Mouse (Mus musculus): ENCODE measurements at regions not wholly inside any gene's neighbourhood (a gene's known extent, or its start where the extent isn't known, plus 50 kb on each side); places are given as distances from the start of the nearest gene placed in this dataset.
A peak's percentile ranks its signal among the peaks of the same experiment; 100 is the strongest.

DNA sequence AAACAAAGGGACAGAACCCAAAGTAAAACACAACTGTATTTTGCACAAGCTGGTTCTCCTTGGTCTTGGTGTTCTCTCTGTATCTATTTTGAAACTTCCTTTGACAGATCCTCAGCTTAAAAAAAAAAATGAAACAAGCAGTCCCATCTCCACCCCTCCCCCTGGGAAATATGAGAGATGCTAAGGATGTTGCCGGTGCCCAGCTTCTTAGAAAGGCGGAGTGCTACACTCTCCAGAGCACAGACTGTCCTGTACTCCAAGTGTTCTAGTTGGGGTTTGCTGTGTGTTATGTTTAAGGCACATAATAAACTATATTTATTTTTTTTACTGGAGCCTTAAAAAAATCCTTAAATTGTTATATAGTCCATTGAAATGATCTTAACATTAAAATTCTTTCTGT, 78.1 kb downstream of the Bod1 start:
- TF ChIP-seq TCF3 (IDR thresholded peaks at IDR 0.05; ENCODE audit: insufficient read length, low read depth) (no peak), USF1 (IDR thresholded peaks at IDR 0.05; ENCODE audit: low read depth) (no peak), POLR2AphosphoS2 (IDR thresholded peaks at IDR 0.05; ENCODE audit: insufficient read length, low read depth) (no peak), MAX (IDR thresholded peaks at IDR 0.05; ENCODE audit: low read depth) (no peak), POLR2A (IDR thresholded peaks at IDR 0.05; ENCODE audit: insufficient read length, low read depth) (no peak), SRF (IDR thresholded peaks at IDR 0.05; ENCODE audit: control insufficient read depth, insufficient read length, low read depth) (no peak), REST (IDR thresholded peaks at IDR 0.05; ENCODE audit: insufficient read depth, insufficient read length) (no peak), E2F4 (IDR thresholded peaks at IDR 0.05; ENCODE audit: insufficient read depth) (no peak), CEBPB (IDR thresholded peaks at IDR 0.05; ENCODE audit: insufficient read depth, poor library complexity, severe bottlenecking) (no peak), MYOD1 (IDR thresholded peaks at IDR 0.05; ENCODE audit: control insufficient read depth in 1 of 3, insufficient read length in 2 of 3, low read depth in 2 of 3) (no peak)
- H3K36me3 ChIP-seq (ENCODE audit: control insufficient read depth, insufficient read depth), result no peaks in the 10 kb centered on the region
- no peak overlapping the region for H3K4me2 ChIP-seq (ENCODE audit: low read depth)
- H3ac ChIP-seq (ENCODE audit: control insufficient read depth, insufficient read length), result no peak overlapping the region
- no peaks in the 10 kb centered on the region for H3K79me2 ChIP-seq (ENCODE audit: control insufficient read depth, insufficient read depth)
- H3K27me3 ChIP-seq (ENCODE audit: control insufficient read depth, insufficient read depth, insufficient read length), result no peaks in the 10 kb centered on the region
- no peak overlapping the region for H3K4me3 ChIP-seq

DNA sequence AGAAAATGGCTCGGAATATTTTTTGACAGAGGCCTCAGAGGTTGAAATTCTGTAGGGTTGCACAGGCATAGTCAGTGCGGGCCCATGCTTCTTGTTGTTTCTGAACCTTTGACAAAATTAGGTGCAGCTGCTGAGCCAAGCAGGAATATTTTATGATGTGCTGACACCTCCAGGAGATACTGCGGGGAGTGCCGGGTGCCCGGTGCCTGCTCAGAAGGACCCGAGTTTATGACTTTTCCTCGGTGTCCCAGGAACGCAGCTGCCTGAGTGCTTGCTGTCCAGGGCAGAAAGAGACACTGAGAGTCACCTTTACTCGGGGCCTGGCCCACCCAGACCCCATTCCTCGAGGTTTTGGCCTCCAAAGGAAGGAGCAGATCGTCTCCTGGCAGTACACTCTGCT, 79.6 kb downstream of the Bod1 start:
- Histone ChIP-seq H3K79me2 (ENCODE audit: control insufficient read depth, insufficient read depth) (no peaks in the 10 kb centered on the region), H3K4me3 (no peak overlapping the region), H3K27me3 (ENCODE audit: control insufficient read depth, insufficient read depth, insufficient read length) (no peaks in the 10 kb centered on the region), H3K4me2 (ENCODE audit: low read depth) (no peak overlapping the region), H3ac (ENCODE audit: control insufficient read depth, insufficient read length) (no peak overlapping the region), H3K36me3 (ENCODE audit: control insufficient read depth, insufficient read depth) (no peaks in the 10 kb centered on the region)
- TF ChIP-seq E2F4 (IDR thresholded peaks at IDR 0.05; ENCODE audit: insufficient read depth) (no peak), MYOG (IDR thresholded peaks at IDR 0.05; ENCODE audit: control insufficient read depth in 1 of 3, insufficient read depth in 1 of 3, insufficient read length in 2 of 3, low read depth in 2 of 3) (peak in 2 of 3 experiments; percentile 40 to 53), MYOD1 (IDR thresholded peaks at IDR 0.05; ENCODE audit: control insufficient read depth in 1 of 3, insufficient read length in 2 of 3, low read depth in 2 of 3) (peak in 1 of 3 experiments; percentile 32)

GRCm38 (mm10) chr11:31591037-31591554, 80.6 kb downstream of the Bod1 start:
- no peaks in the 10 kb centered on the region for H3K27me3 ChIP-seq (ENCODE audit: control insufficient read depth, insufficient read depth, insufficient read length)
- no peak overlapping the region for H3K4me3 ChIP-seq
- H3K79me2 ChIP-seq (ENCODE audit: control insufficient read depth, insufficient read depth), result no peaks in the 10 kb centered on the region
- no peak overlapping the region for H3ac ChIP-seq (ENCODE audit: control insufficient read depth, insufficient read length)
- no peak for TF ChIP-seq MYOD1 (IDR thresholded peaks at IDR 0.05; ENCODE audit: control insufficient read depth in 1 of 3, insufficient read length in 2 of 3, low read depth in 2 of 3)
- no peak for TF ChIP-seq MAX (IDR thresholded peaks at IDR 0.05; ENCODE audit: low read depth)
- no peak for TF ChIP-seq SRF (IDR thresholded peaks at IDR 0.05; ENCODE audit: control insufficient read depth, insufficient read length, low read depth)
- TF ChIP-seq CEBPB (IDR thresholded peaks at IDR 0.05; ENCODE audit: insufficient read depth, poor library complexity, severe bottlenecking), result no peak
- no peak for TF ChIP-seq POLR2A (IDR thresholded peaks at IDR 0.05; ENCODE audit: insufficient read length, low read depth)
- no peak for TF ChIP-seq E2F4 (IDR thresholded peaks at IDR 0.05; ENCODE audit: insufficient read depth)
- TF ChIP-seq TCF12 (IDR thresholded peaks at IDR 0.05; ENCODE audit: insufficient read depth, poor library complexity, severe bottlenecking), result no peak
- no peak for TF ChIP-seq MYOG (IDR thresholded peaks at IDR 0.05; ENCODE audit: control insufficient read depth in 1 of 3, insufficient read depth in 1 of 3, insufficient read length in 2 of 3, low read depth in 2 of 3)
- TF ChIP-seq POLR2AphosphoS2 (IDR thresholded peaks at IDR 0.05; ENCODE audit: insufficient read length, low read depth), result no peak
- H3K4me2 ChIP-seq (ENCODE audit: low read depth), result no peak overlapping the region
- H3K36me3 ChIP-seq (ENCODE audit: control insufficient read depth, insufficient read depth), result no peaks in the 10 kb centered on the region

DNA sequence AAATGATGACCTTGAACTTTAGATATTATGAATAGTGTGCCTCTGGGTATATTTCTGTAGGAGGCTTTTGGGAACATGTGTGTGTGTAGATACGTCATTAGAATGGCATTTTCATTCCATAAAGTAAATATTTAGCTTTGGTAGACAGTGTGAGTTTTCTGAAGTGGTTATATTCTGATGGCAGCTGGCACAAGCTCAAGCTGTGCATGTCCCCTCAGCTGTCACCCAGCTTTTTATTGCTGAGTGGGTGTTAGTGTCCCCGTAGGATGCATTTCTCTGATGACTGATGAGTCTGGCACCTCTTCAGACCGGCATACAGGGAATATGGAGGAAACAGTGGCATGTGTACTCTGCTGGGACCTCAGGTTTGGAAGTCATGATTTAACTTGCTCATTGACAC, 96.7 kb downstream of the Bod1 start:
- H3K4me2 ChIP-seq (ENCODE audit: low read depth), result no peak overlapping the region
- no peak overlapping the region for H3ac ChIP-seq (ENCODE audit: control insufficient read depth, insufficient read length)
- H3K36me3 ChIP-seq (ENCODE audit: control insufficient read depth, insufficient read depth), result no peaks in the 10 kb centered on the region
- no peaks in the 10 kb centered on the region for H3K79me2 ChIP-seq (ENCODE audit: control insufficient read depth, insufficient read depth)
- TF ChIP-seq E2F4 (IDR thresholded peaks at IDR 0.05; ENCODE audit: insufficient read depth), result no peak
- TF ChIP-seq POLR2A (IDR thresholded peaks at IDR 0.05; ENCODE audit: insufficient read length, low read depth), result no peak
- TF ChIP-seq TCF3 (IDR thresholded peaks at IDR 0.05; ENCODE audit: insufficient read length, low read depth), result no peak
- no peak for TF ChIP-seq TCF12 (IDR thresholded peaks at IDR 0.05; ENCODE audit: insufficient read depth, poor library complexity, severe bottlenecking)
- no peak for TF ChIP-seq POLR2AphosphoS2 (IDR thresholded peaks at IDR 0.05; ENCODE audit: insufficient read length, low read depth)
- TF ChIP-seq MYOG (IDR thresholded peaks at IDR 0.05; ENCODE audit: control insufficient read depth in 1 of 3, insufficient read depth in 1 of 3, insufficient read length in 2 of 3, low read depth in 2 of 3), result peak in 1 of 3 experiments; percentile 16
- TF ChIP-seq MYOD1 (IDR thresholded peaks at IDR 0.05; ENCODE audit: control insufficient read depth in 1 of 3, insufficient read length in 2 of 3, low read depth in 2 of 3), result peak in 1 of 3 experiments; percentile 61
- H3K27me3 ChIP-seq (ENCODE audit: control insufficient read depth, insufficient read depth, insufficient read length), result no peaks in the 10 kb centered on the region
- H3K4me3 ChIP-seq, result no peak overlapping the region

- H3K27me3 ChIP-seq (ENCODE audit: control insufficient read depth, insufficient read depth, insufficient read length), result no peaks in the 10 kb centered on the region
- H3K4me2 ChIP-seq (ENCODE audit: low read depth), result no peak overlapping the region
- TF ChIP-seq CEBPB (IDR thresholded peaks at IDR 0.05; ENCODE audit: insufficient read depth, poor library complexity, severe bottlenecking) (no peak), MAX (IDR thresholded peaks at IDR 0.05; ENCODE audit: low read depth) (no peak), TCF3 (IDR thresholded peaks at IDR 0.05; ENCODE audit: insufficient read length, low read depth) (no peak), SRF (IDR thresholded peaks at IDR 0.05; ENCODE audit: control insufficient read depth, insufficient read length, low read depth) (no peak), POLR2A (IDR thresholded peaks at IDR 0.05; ENCODE audit: insufficient read length, low read depth) (no peak), MYOG (IDR thresholded peaks at IDR 0.05; ENCODE audit: control insufficient read depth in 1 of 3, insufficient read depth in 1 of 3, insufficient read length in 2 of 3, low read depth in 2 of 3) (peak; percentile 62 to 95 (median 90)), MYOD1 (IDR thresholded peaks at IDR 0.05; ENCODE audit: control insufficient read depth in 1 of 3, insufficient read length in 2 of 3, low read depth in 2 of 3) (peak; percentile 12 to 92 (median 91)), USF1 (IDR thresholded peaks at IDR 0.05; ENCODE audit: low read depth) (no peak), TCF12 (IDR thresholded peaks at IDR 0.05; ENCODE audit: insufficient read depth, poor library complexity, severe bottlenecking) (peak; percentile 84), E2F4 (IDR thresholded peaks at IDR 0.05; ENCODE audit: insufficient read depth) (no peak), REST (IDR thresholded peaks at IDR 0.05; ENCODE audit: insufficient read depth, insufficient read length) (no peak), POLR2AphosphoS2 (IDR thresholded peaks at IDR 0.05; ENCODE audit: insufficient read length, low read depth) (no peak)
- H3K79me2 ChIP-seq (ENCODE audit: control insufficient read depth, insufficient read depth), result no peaks in the 10 kb centered on the region
- no peaks in the 10 kb centered on the region for H3K36me3 ChIP-seq (ENCODE audit: control insufficient read depth, insufficient read depth)
- H3ac ChIP-seq (ENCODE audit: control insufficient read depth, insufficient read length), result no peak overlapping the region
- H3K4me3 ChIP-seq, result no peak overlapping the region
Observed at GRCm38 (mm10) chr11:31564742-31565510, 106.8 kb downstream of the Bod1 start.
